Mouse (Mus musculus) left cerebral cortex, adult 11 months (tissue): ENCODE data around the gene Tjp3.

ENCODE experiments used
- DNase-seq: peaks from one replicate; pipeline ENCODE4 v3.0.0; 2022; ENCODE audit warnings: low spot score

Tjp3 gene

DNA sequence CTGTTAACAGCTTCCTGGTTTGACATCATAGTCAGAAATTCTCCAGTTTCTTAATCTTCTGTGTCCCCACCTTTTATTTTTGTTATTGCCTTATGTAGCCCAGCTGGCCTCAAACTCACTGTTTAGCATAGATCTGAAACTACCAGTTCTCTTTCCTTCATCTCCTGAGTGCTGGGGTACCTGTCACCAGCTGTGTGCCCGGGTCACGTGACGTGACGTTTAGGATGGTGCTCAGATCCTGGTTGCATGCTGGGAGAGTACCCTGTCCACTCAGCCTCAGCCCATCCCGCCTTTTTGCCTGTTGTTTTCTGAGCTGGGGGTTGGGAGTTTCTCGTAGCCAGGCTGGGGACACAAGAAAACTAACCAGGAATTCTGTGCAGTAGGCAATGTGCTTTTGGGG is 5.9 kb upstream of the Tjp3 start:
- DNase-seq: no peak

DNA sequence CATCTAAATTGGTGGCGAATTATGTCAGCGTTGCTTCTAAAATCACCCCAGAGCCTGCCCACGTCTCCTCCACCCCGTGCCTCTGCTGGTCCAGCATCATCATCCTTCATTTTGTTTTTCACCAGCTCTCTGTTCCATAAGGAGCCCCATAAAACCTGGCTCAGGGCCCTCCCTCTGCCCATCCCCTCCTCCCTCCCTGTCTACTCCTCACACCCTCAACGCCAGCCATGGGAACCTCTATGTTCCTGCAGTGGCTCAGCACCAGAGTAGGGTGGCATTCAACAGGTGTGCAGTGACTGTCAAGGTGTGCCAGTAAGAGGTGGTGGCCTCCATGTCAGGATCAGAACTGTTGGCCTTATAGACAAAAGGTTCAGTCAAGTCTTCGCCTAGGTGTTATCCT is 3.8 kb upstream of the Tjp3 start:
- no peak for DNase-seq

DNA sequence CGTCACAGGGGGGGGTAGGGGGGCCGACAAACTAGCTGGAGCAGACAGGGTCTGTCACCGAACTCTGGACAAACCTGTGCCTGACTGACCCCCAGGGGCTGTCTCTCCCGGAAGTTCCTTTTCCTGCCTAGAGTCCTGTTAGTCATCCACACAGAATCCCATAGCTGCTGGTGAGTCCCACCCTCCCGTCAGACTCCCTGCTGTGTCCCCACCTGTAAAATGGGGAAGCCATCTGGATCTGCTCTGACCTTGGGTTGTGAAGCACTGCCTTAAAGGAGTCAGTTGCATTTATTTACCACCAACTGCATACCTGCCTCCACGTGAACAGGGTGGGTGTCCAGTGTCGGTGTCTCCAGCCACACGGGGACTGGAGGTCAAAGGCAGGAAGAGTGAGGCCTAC is 3.1 kb upstream of the Tjp3 start:
- DNase-seq: no peak

DNA sequence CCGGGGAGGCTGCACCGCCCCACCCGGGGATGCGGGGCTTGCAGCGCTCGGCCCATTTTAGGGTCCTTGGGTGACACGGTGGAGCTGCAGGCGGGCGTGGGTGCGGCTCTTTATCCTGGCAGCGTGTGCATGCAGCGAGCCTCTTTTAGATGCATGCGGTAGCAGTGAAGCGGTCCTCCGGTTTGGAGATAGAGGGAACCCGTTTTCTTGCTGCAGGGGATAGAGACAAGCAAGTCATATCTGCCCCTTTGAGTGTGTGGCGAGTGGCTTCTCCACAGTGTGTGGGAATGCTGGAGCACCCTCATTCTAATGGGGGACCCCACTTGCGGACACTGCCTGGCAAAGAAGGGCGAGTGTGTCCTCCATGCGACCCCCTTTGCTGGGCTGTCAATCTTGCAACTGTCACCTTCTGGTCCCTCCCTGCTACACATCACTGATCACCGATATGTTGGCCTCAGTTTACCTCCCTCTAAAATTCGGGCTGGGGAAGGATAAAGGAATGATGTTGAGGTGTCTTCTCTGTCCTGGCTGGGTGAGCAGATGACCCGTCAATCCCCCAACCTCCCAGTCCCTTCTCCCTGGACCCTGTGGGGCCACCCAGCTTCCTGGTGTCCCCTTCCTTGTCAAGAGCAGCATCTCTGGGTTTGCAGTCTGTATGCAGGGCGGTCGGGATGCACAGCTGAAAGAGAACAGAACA is 2.1 kb upstream of the Tjp3 start:
- no peak for DNase-seq

DNA sequence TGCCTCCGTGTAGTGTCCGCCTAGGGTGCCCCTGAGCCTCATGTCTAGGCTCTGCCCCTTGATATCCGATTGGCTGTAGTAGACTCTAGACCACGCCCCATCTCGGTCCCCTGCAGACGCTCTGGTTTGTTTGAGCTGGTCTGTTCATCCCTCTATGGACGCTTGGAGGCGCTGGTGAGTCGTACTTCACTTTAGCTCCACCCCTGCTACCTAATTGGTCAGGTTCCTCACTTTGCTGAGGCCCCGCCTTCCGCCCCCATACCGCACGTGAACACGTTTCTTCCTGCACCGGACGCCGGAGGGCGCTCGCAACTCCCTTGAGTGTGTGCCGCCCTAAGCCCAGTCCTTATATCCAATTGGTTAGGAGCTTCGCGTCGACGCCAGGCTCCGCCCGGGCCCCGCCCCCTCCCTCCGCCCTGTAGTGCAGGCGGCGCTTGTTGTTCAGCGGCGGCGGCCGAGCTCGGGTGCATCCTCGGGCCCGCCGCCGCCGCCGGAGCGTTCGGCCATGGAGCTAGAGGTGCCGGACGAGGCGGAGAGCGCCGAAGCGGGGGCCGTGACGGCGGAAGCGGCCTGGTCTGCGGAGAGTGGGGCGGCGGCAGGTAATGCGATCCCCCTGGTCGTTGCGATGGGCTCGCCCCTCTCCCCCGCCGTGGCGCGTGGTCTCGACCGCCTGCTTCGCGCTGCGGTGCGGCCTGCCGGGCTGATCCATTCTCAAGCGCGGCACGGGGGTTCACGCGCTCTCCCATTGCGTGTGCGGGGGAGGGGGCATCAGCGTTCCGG is 1.4 kb upstream of the Tjp3 start, which contains the start of gene Pip5k1c:
TSS of gene Pip5k1c (plus strand) at position 410 of the 780 bp plus-strand sequence.
- peak; percentile 100 for DNase-seq

DNA sequence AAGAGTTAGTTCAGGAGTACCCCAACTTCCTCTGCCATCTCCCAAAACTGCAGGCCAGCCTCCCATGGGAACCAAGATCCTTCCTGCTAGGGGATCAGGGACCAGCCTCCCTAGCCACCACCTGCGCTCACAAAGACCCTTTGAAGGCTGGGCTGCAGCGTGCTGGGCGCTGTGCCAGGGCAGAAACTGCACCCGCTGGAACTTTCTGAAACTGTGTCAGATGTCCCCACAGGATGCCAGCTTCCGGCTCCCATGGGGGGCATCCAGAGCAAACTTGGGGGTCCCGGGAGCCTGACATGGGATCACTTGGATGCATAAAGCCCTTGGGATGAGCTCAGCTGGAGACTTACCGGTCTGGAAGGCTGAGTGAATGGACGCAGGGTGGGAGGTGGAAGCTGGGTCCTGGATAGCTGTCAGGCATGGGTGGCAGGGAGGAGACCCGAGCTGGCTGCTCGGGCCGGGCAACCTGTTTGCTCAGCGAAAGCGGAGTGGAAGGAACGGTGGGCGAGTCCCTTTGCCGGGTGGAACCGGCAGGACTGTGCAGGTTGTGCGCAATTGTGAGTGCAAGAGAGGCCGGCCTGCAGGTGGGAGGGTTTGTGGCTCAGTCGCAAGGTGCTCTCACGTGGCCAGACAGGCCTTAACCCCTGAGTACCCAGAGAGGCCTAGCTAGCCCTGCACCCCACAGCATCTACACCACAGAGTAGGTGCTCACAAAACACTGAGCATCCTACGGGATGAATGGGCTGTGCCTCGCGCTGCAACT is 502 bp downstream of the Tjp3 start:
- no peak for DNase-seq

DNA sequence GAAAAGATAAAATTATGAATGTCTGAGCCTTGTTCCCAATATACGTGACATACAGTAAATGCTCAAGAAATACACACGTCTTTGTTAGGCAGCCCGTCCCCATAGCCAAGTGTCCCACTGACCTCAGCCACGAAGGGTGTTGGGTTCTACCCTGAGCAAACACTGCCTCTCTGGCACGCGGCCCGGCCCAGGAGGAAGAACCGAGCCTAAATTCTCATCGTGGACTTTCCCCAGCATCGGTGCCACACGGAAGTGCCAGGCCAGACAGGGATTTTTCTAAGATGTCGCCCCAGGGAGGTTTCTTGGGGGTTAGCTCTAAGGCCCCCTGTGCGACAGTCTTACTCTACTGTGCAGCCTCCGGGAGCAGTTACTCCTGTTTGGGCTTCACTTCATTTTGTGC is 1.6 kb downstream of the Tjp3 start:
- DNase-seq: no peak

DNA sequence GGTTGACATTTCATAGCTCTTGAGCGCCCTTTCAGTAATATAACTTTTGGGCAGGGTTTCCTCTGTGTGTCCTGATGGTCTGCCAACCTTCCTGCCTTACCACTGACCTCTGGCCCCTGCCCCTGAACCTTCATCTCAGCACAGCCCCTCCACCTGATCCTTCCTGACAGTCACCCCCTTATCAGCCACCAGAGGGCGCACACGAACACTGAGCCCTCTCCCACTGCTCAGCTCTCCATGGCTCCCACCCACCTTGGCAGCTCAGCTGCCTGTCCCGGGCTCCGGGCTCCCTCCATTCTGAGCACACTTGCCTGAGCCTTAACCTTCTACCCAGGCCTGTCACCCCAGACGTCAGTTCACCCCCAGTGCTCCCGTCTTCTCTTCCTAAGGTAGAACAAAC is 2.1 kb downstream of the Tjp3 start:
- no peak for DNase-seq

DNA sequence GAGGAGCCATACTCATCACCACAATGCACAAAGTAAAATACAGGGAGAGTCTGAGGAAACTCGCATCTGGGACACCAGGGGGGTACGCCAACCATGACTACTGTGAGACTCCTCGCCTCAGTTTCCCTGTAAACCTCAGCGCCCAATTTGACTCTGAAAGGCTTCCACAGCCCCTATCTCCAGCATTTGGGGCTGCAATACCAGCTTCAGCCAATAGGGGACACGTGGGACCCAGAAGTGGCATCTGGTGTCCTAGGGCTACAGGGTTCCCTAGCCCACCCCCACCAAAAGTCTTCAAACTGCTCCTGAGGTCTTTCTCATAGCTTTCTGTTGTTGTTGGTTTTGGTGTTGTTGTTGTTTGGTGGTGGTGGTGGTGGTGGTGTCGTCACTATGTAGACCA is 2.8 kb downstream of the Tjp3 start:
- DNase-seq: no peak

DNA sequence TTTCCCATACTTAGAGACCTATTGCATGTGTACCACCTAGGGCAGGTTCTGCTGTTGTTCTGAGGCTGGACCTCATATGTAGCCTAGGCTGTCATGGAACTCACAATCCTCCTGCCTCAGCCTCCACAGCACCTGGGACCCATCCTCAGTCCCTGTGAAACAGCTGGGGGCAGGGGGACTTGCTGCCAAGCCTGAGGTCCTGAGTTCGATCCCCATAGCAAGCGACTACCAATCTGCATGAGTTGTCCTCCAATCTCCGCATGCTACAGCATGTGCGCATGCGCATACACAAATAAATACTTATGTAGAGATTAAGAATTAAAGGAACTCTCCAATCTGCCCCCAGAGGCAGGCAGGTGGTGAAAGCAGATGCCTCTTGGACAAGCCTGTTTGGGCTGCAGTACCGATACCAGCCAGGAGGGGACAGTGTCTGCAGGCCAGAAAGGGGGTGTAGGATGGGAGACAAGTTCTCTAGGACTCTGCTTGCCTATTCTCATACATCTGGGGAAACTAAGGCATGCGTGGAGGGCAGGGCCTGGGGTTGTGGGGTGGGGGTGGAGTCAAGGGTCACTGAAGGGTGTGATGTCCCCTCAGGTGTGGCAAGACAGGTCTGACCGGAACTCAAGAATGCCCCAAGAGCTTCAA is 3.7 kb downstream of the Tjp3 start:
- no peak for DNase-seq

DNA sequence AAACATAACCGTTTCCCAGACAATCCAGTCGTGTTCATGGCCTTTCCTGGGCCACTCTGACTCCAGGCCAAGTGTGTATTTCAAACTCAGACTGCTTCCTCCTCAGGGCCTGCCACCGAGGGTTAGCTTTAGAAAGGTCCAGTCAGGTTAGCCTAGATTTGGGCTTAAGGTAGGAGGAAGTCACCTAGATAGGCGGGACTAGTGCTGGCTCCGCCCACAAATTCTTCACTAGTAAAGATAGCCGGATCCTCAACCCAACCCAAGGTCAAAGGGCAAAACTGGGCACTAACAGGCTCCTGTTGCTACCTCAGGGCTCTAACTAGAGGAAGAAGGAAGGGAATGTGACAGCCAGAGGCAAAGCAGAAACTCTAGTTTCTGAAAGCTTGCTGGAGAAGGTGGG is 4.8 kb downstream of the Tjp3 start:
- DNase-seq: no peak

DNA sequence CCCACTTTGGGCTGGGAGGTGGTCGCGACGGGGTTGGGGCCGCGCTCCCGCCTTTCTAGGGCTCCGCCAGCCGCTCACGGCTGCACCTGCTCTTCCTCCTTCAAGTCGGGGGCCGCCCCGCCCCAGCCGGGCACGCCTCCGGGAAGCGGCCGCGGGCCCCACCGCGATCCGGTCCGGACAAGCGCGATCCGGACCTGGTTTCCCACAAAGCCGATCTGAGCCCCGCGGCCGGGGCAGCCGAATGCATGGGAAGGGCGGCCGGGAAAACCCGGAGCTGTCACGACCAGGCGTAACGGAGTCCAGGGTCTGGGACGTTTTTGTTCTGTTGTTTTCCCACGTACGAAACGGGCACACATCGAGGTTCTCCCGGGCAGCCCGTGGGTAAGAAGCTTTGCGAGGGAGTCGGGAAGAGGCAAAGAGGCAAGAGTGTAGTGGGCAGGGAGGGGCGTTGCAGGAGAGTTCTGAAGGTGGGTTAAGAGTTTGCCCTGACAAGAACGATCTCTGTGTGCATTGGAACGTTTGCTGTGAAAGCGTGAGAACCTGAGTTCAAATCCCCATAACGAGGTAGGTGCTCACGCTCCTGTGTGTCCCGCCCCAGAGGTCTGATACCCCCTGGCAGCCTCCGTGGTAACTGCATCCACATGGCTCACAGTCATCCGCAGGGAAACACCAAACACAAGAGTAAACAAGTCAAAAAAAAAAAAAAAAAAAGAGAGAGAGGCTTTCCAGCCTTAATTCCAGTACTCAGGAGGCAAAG is 5.5 kb downstream of the Tjp3 start:
- no peak for DNase-seq

DNA sequence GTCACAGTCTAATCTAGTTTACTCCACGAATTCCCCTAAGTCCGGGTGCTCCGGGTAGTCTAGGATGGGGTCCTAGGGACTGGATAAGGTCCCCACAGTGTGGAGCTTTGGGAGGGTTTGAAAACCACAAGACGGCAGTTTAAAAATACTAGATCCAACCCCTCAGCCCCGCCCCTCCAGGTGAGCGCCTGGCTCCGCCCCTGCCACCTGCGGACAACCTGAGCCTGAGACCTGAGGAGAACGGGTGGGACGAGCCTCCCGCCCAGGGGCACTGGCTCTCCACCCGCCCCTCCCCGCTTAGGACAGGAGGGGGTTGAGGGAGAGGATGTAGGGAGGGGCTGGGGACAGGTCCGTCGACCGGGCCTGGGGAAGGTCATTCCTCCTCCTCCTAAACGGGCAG is 6.7 kb downstream of the Tjp3 start:
- DNase-seq: no peak

DNA sequence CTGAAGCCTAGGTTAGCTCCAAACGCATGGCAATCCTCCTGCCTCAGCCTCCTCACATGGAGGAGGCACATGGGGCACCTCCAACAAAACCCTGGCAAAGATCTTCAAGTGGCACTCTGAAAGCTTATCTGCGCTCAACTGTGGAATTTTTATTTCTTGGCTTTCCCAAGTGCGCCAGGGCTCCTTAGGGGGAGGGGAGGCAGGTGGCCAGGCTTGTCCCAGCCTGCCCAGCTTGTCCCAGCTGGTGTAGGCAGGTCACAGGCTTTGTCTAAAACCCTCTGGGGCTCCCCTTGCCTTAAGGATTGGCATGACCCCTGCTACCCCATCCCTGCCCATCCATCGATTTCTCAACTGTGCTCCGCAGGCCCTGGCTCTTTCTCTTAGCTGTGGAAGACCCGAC is 7.2 kb downstream of the Tjp3 start:
- no peak for DNase-seq

DNA sequence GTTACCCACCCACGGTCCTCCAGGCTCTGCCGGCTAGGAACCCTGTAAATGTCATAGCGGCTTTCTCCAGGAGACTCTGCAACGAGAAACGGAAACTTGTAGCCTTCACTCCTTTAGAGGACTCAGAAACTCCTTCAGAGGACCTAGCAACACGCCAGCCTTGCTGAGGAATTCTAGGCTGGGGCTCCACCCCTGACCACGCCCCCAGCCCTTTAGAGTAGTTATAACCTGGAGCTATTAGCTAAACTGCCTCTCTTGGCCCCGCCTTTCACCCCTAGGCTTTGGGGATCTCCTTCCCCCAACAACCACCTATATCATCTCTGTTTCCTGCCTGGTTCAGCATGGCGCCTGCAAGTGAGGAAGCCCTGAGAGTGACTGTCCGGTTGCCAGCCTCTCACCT is 11.9 kb downstream of the Tjp3 start:
- no peak for DNase-seq

DNA sequence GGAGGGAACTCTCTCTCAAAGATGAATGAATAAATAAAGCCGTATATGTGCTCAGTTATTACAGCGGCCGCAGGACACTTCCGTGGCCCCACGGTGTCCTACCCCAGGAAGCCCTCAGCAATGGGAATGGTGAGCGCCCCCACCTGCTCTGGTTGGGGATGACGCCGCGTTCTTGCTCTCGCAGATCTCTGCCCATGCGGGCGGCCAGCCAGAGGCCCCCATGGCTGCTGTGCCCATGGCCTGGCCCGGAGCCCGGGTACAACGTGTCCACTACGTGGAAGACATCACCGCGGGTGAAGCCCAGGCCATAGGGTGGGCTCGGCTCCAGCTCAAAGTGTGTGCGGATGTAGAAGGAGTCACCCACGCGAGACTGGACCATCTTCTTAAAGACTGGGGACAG is 13.7 kb downstream of the Tjp3 start:
- DNase-seq: no peak

DNA sequence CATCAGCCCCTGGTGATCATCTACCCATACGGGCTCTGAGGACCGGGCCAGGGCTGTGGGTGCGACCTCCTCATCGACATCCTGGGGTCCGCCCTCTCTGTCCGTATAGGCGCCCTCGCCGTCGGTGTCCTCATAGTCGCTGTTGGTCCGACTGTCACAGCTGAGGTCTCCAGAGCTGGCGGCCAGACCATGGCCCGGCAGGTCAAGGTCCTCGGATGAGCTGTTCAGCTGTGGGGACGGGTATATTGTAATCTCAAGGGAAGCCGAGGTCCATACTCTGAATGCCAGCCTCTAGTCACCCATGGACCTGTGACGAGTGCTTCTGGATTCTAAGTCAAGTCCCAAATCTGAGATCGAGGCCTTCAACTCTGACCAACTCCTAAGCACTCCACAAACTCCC is 17.5 kb downstream of the Tjp3 start:
- DNase-seq: no peak

DNA sequence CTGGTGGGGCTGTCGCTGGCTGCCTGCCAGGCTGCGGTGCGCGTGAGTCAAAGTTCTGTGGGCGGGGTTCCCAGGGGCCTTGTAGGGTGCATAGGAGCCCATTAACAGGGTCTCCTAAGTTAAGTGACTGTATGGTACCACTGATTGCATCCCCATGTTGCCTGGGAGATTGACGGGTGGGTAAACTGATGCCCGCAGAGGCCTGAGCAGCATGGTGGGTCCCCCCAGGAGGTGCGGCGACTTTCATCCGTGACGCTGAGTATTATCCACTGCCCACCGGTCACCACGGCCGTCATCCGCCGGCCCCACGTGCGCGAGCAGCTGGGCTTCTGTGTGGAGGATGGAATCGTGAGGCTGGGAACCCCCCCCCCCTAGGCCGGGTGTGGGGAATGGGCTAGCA is 19.0 kb downstream of the Tjp3 start:
- DNase-seq: no peak

DNA sequence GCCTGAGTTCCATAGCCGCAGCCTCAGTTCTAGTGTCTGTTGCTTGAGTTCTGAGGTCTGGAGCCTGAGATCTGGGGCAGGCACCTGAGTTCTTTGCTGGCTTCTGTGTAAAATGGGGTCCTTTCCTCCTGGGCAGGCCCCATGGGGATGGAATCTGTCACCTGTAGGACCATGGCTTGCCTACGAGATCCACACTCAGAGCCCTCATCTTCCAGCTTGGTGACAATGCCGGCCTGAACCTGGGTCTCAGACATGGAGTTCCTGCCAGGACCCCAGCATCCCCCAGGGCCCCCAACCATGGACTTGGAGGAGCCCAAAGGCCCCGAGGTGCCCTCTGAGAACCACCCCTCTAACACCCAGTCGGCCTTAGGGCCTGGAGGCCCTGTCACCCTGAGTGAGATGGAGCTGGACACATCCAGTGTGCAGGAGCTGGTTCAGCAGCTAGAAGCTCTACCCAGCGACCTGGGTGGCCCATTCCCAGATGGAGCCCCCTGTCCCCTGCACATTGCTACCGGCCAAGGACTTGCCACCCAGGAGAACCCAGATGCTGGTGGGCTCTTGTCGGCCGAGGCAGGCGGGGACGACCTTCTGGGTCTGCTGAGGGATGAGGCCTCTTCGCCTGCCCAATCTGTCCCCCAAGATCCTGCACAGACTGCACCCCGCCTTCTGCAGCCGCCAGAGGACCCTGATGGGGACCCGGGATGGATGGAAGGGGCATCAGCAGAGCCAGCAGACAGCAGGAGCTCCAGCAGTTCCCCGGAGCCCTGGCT is 22.6 kb downstream of the Tjp3 start:
- no peak for DNase-seq

DNA sequence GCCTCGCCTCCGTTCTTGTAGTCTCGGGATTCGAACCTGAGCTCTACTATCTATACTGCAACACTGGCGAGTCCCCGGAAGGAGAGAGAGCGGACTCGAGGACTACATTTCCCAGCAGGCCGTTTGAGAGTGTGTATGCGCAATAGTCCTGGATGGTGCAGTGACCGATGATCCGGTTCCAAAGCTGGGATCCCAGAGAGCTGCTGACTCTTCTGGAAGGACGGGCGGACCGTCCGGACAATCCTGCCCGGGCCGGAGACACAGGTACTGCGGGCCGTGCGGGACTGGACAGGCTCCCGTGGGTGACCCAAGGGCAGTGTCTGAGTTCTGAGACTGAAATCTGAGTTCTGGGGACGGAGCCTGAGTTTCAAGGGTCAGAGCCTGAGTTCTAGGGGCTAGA is 23.3 kb downstream of the Tjp3 start:
- peak; percentile 80 for DNase-seq
